Mouse (Mus musculus): Measurements from ENCODE around the gene Fut1.

Fut1 gene

GRCm38 (mm10) chr7:45617042-45617695, at the start of gene Fut1:
TSS of gene Fut1 (plus strand) at chr7:45617289.
- DNase-seq (ENCODE audit: low spot score in 2 of 2): no peak

- DNase-seq (ENCODE audit: low spot score in 2 of 2): peak; percentile 72 to 91
These were observed 49.1 kb upstream of the Fut1 start for GRCm38 (mm10) chr7:45567780-45568516.

GRCm38 (mm10) chr7:45568601-45569473, 48.3 kb upstream of the Fut1 start:
- DNase-seq (ENCODE audit: low spot score in 2 of 2): no peak

- DNase-seq (ENCODE audit: low spot score in 2 of 2): peak; percentile 70 to 75
These were observed 46.9 kb upstream of the Fut1 start, which contains the start of gene Bcat2 for GRCm38 (mm10) chr7:45570103-45570741. TSS of gene Bcat2 (plus strand) at chr7:45570153.

GRCm38 (mm10) chr7:45571966-45572365, 45.1 kb upstream of the Fut1 start:
- DNase-seq (ENCODE audit: low spot score in 2 of 2): no peak

- DNase-seq (ENCODE audit: low spot score in 2 of 2): no peak
These were observed 43.1 kb upstream of the Fut1 start for GRCm38 (mm10) chr7:45573954-45574353.

GRCm38 (mm10) chr7:45574472-45575379, 42.4 kb upstream of the Fut1 start:
- no peak for DNase-seq (ENCODE audit: low spot score in 2 of 2)

- DNase-seq (ENCODE audit: low spot score in 2 of 2): no peak
These were observed 31.2 kb upstream of the Fut1 start for GRCm38 (mm10) chr7:45585923-45586322.

- DNase-seq (ENCODE audit: low spot score in 2 of 2): no peak
These were observed 29.2 kb upstream of the Fut1 start for GRCm38 (mm10) chr7:45587631-45588592.

GRCm38 (mm10) chr7:45589173-45589572, 27.9 kb upstream of the Fut1 start:
- peak; percentile 84 to 91 for DNase-seq (ENCODE audit: low spot score in 2 of 2)

- DNase-seq (ENCODE audit: low spot score in 2 of 2): no peak
These were observed 27.2 kb upstream of the Fut1 start for GRCm38 (mm10) chr7:45589898-45590297.

GRCm38 (mm10) chr7:45590874-45591273, 26.2 kb upstream of the Fut1 start:
- DNase-seq (ENCODE audit: low spot score in 2 of 2): no peak

- no peak for DNase-seq (ENCODE audit: low spot score in 2 of 2)
These were observed 25.2 kb upstream of the Fut1 start for GRCm38 (mm10) chr7:45591880-45592279.

GRCm38 (mm10) chr7:45593118-45593815, 23.8 kb upstream of the Fut1 start:
- DNase-seq (ENCODE audit: low spot score in 2 of 2): peak in 1 of 2 experiments; percentile 59

GRCm38 (mm10) chr7:45595176-45595575, 21.9 kb upstream of the Fut1 start:
- DNase-seq (ENCODE audit: low spot score in 2 of 2): no peak

- no peak for DNase-seq (ENCODE audit: low spot score in 2 of 2)
These were observed 21.0 kb upstream of the Fut1 start for GRCm38 (mm10) chr7:45596107-45596506.

GRCm38 (mm10) chr7:45597013-45597412, 20.1 kb upstream of the Fut1 start:
- no peak for DNase-seq (ENCODE audit: low spot score in 2 of 2)

GRCm38 (mm10) chr7:45597527-45597926, 19.6 kb upstream of the Fut1 start:
- no peak for DNase-seq (ENCODE audit: low spot score in 2 of 2)

All from urinary bladder, adult 18-20 months (tissue).